ENCODE assay signal across 11 mouse cellular contexts in genomic region chr17:31242764-31243163, GRCm38 (mm10). TPM values are rescaled to one million over a fixed set of nuclear protein-coding genes. Genes with fewer than 3 reads are reported as not detected.
DNase-seq lines count a peak whose midpoint lies in the region; ATAC-seq and TF ChIP-seq lines count a peak whose summit lies in the region.
"Had no signal": no experiment of that assay in that cellular context is flagged by ENCODE, and none has a peak within 500 bp of the region (broad histone marks: within the 10 kb centered on the region; RNA-seq: fewer than 3 reads in every experiment).

No protein-coding gene starts in this region.

- peak; percentile 51 for DNase-seq in adrenal gland, postnatal 10 days
- DNase-seq in adrenal gland, postnatal 25 days = no peak
- no peak for DNase-seq in layer of hippocampus, adult 2 months (ENCODE audit: low spot score in 2 of 2)
- no peak for DNase-seq in layer of hippocampus, adult 11-12 months (ENCODE audit: low spot score)
- DNase-seq in B cell, adult 2 months = peak; percentile 67 to 71
- DNase-seq in left cerebral cortex, adult 18-20 months (ENCODE audit: low spot score in 2 of 2) = no peak
- DNase-seq: heart, postnatal 14 days; right cerebral cortex, postnatal 14 days had no signal

- no peak overlapping the region for H3K4me3 ChIP-seq in layer of hippocampus, adult 2 months
- H3K4me3 ChIP-seq: myocyte had no signal

- peak; percentile 73 for TF ChIP-seq CTCF in layer of hippocampus, adult 2 months (conservative IDR thresholded peaks at IDR 0.05)

- H3K27ac ChIP-seq in layer of hippocampus, adult 2 months = no peak overlapping the region

- peak; percentile 32 for ATAC-seq in inflammation-experienced regulatory T-cells, adult 6 months
- no peak for ATAC-seq in megakaryocyte-erythroid progenitor cell, adult 5-6 weeks (replicated peaks; ENCODE audit: low FRiP score, low TSS enrichment, poor library complexity, severe bottlenecking)

RNA-seq across cellular contexts. Expression of gene Rsph1, which starts 34.4 kb away (rescaled TPM):
- total RNA-seq in adrenal gland, postnatal 10 days (2021) = 1 to 10 TPM; 3.5 to 4.6 TPM
- total RNA-seq in adrenal gland, postnatal 25 days (2021) = 4.3 and 6.4 TPM in 2 replicates
- total RNA-seq in layer of hippocampus, adult 2 months (2021) = 10 to 100 TPM; 11.4 to 15.8 TPM
- polyA plus RNA-seq in inflammation-experienced regulatory T-cells, adult 6 months (2017; shearing (Covaris generic)) = 1 to 10 TPM in 2 of 3 experiments, under 1 TPM in 1; 0.55 to 4.8 (median 1.3) TPM
- 10 to 100 TPM; 15.4 to 16.8 TPM for total RNA-seq in left cerebral cortex, adult 18-20 months (2021)
- total RNA-seq in megakaryocyte-erythroid progenitor cell, adult 5-6 weeks (2014; fragmentation: Nextera tagmentation) = 6.8 TPM in 1 of 2 replicates, not detected in the other
- total RNA-seq in megakaryocyte-erythroid progenitor cell, adult 5-6 weeks (2017) = 0.95 TPM in 1 of 2 replicates, not detected in the other

RNA-seq across cellular contexts. Expression of gene Ubash3a, which starts 35.1 kb away (rescaled TPM):
- 1 to 10 TPM in 1 of 2 experiments, under 1 TPM in 1; 0.69 to 1.3 TPM for total RNA-seq in adrenal gland, postnatal 10 days (2021)
- total RNA-seq in adrenal gland, postnatal 25 days (2021) = not detected in 2 replicates
- under 1 TPM; 0.66 to 0.95 TPM for total RNA-seq in layer of hippocampus, adult 2 months (2021)
- polyA plus RNA-seq in inflammation-experienced regulatory T-cells, adult 6 months (2017; shearing (Covaris generic)) = 100 to 1,000 TPM; 224 to 328 (median 255) TPM
- total RNA-seq in left cerebral cortex, adult 18-20 months (2021) = not detected
- 42.5 and 53.9 TPM in 2 replicates for total RNA-seq in megakaryocyte-erythroid progenitor cell, adult 5-6 weeks (2014; fragmentation: Nextera tagmentation)
- total RNA-seq in megakaryocyte-erythroid progenitor cell, adult 5-6 weeks (2017) = 34.0 and 45.9 TPM in 2 replicates
- polyA plus RNA-seq: myocyte had no signal

RNA-seq across cellular contexts. Expression of gene Slc37a1, which starts 43.8 kb away (rescaled TPM):
- 10 to 100 TPM in 1 of 2 experiments, 1 to 10 TPM in 1; 4.4 to 10.9 TPM for total RNA-seq in adrenal gland, postnatal 10 days (2021)
- 15.5 and 16.3 TPM in 2 replicates for total RNA-seq in adrenal gland, postnatal 25 days (2021)
- 10 to 100 TPM in 1 of 2 experiments, 1 to 10 TPM in 1; 8.4 to 11.5 TPM for total RNA-seq in layer of hippocampus, adult 2 months (2021)
- polyA plus RNA-seq in inflammation-experienced regulatory T-cells, adult 6 months (2017; shearing (Covaris generic)) = 10 to 100 TPM; 19.0 to 39.4 (median 23.5) TPM
- 10 to 100 TPM; 10.2 to 10.7 TPM for total RNA-seq in left cerebral cortex, adult 18-20 months (2021)
- total RNA-seq in megakaryocyte-erythroid progenitor cell, adult 5-6 weeks (2014; fragmentation: Nextera tagmentation) = 7.8 and 13.8 TPM in 2 replicates
- total RNA-seq in megakaryocyte-erythroid progenitor cell, adult 5-6 weeks (2017) = 3.6 and 8.6 TPM in 2 replicates

RNA-seq across cellular contexts. Expression of gene Tmprss3, which starts 44.0 kb away (rescaled TPM):
- total RNA-seq in adrenal gland, postnatal 10 days (2021) = under 1 TPM in 1 of 2 experiments, not detected in 1; 0.09 TPM
- total RNA-seq in adrenal gland, postnatal 25 days (2021) = not detected in 2 replicates
- not detected for total RNA-seq in layer of hippocampus, adult 2 months (2021)
- polyA plus RNA-seq in inflammation-experienced regulatory T-cells, adult 6 months (2017; shearing (Covaris generic)) = 1 to 10 TPM; 1.3 to 5.3 (median 4.6) TPM
- under 1 TPM in 1 of 2 experiments, not detected in 1; 0.12 TPM for total RNA-seq in left cerebral cortex, adult 18-20 months (2021)
- 0.35 and 2.6 TPM in 2 replicates for total RNA-seq in megakaryocyte-erythroid progenitor cell, adult 5-6 weeks (2014; fragmentation: Nextera tagmentation)
- 0.42 TPM in 1 of 2 replicates, not detected in the other for total RNA-seq in megakaryocyte-erythroid progenitor cell, adult 5-6 weeks (2017)
- total RNA-seq: heart, postnatal 14 days had no signal
- polyA plus RNA-seq: myocyte had no signal

Comparison
In these comparisons a context has a peak if more than half of its experiments do, and no peak if none do; other contexts are left out.
1. DNase-seq: peak in adrenal gland, postnatal 10 days (single experiment) and B cell, adult 2 months (2 of 2); none in adrenal gland, postnatal 25 days (single experiment), layer of hippocampus, adult 2 months (0 of 2), layer of hippocampus, adult 11-12 months (single experiment) and left cerebral cortex, adult 18-20 months (0 of 2).
2. RNA of gene Ubash3a, which starts 35.1 kb away (total RNA-seq): 34.0 to 53.9 TPM in megakaryocyte-erythroid progenitor cell, adult 5-6 weeks; 0.69 to 1.3 TPM in adrenal gland, postnatal 10 days, 0.66 to 0.95 TPM in layer of hippocampus, adult 2 months, not detected in adrenal gland, postnatal 25 days and not detected in left cerebral cortex, adult 18-20 months; every median in the first group is over 10 times any median in the second.